Mouse (Mus musculus) layer of hippocampus, postnatal 10 days (tissue): Measurements from ENCODE around the gene Nkd2. TPM values are rescaled to one million over a fixed set of nuclear protein-coding genes. Genes with fewer than 3 reads are reported as not detected.
A peak's percentile ranks its signal among the peaks of the same experiment; 100 is the strongest.

Experiments used
- DNase-seq, 2 experiments: peaks; one replicate each; pipeline ENCODE4 v3.0.0; 2021; ENCODE audit warnings: low spot score in 2 of 2
- long read RNA-seq: library from polyadenylated mRNA; stranded (forward); transcript quantifications from one replicate; pipeline ENCODE4 v2.0.0, GENCODE M21; 2023
- total RNA-seq, 2 experiments: library from RNA; stranded (reverse); gene quantifications; 2 replicates each; pipeline ENCODE4 v1.2.3; 2021

The Nkd2 gene
- total RNA-seq, result 10 to 100 TPM; 12.9 to 15.3 TPM
- long read RNA-seq, full-length matches to known transcripts, result 9 of 14 reads
- long read RNA-seq, partial matches to known transcripts, result 4 of 14 reads
- long read RNA-seq, other reads (novel, unspliced or antisense), result 1 of 14 reads

GRCm38 (mm10) chr13:73847465-73847836, at the start of gene Nkd2:
TSS of gene Nkd2 (minus strand) at chr13:73847631.
- peak; percentile 84 to 88 for DNase-seq

DNA sequence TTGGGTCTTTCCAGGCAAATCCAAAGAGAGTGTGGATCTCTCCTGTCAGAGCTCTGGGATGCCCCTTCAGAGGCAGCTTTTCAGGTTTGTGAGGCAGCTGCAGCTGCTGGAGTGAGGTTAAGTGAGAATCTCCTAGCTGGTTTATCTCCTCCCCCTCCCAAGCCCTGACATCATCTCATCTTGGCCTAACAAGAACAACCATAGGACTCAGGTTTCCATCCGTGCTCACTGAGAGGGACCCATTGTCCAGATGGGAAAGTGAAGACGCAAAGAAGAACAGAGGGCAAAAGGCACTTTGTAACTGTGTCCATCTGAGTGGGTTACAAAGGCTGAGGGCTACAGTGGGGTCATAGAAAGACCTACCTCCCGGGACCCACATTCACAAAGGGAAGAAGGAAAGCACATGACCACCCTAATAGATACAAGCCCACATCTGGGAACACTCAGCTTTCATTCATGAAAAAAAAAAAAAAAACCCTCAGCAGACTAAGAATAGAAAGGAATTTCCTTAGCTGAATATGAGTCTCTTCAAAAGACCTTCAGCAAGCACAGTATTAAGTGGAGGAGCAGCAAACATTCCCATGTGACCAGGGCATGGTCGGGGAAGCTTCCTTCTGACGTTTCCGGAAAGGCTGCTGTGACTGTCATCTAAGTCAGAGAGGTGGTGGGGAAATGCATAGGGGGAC, 45.2 kb upstream of the Nkd2 start:
- no peak for DNase-seq

DNA sequence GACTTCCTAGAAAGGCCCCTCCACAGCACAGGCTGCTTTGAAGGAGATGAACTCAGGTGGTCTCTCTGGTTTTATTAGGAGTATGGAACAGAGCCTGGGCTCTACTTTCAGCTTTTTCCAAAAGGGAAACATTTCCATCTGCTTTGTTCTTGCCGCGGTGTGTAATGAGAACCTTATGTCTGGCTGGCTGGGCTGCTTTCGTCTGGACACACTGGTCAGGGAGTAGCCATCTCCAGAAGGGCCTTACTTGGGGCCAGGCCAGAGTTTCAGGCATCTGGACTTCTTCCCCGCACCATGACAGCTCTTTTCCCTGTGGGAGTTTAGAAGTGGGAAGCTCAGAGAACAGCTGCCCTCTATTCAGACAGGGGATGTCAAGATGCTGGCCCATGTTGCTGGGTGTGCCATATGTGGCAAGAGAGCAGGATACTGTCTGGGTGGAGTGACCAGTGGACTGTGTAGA, 40.0 kb upstream of the Nkd2 start:
- DNase-seq, result no peak

- DNase-seq, result no peak
Measured at GRCm38 (mm10) chr13:73886601-73887000, 39.2 kb upstream of the Nkd2 start.

- DNase-seq, result no peak
Measured at GRCm38 (mm10) chr13:73886066-73886465, 38.6 kb upstream of the Nkd2 start.

- no peak for DNase-seq
Measured at GRCm38 (mm10) chr13:73885656-73886055, 38.2 kb upstream of the Nkd2 start.

GRCm38 (mm10) chr13:73881347-73881746, 33.9 kb upstream of the Nkd2 start:
- DNase-seq, result no peak

DNA sequence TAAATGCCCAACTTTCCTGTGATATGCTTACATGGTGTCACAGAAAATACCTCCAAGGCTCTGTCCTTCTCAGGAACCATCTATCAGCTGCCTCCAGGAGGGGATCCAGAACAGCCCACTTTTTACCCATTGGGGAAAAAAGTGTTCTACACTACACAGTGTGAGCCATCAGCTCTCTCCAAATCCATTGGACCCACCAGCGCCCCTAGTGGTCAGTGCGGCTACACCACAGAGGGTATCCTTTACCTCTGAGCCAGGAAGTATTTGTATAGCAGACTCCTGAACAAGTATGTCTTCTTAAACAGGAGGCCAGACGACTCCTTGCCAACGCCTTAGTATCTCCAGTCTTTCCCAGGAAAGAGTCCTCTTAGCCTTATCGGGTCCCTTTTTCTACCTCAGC, 32.4 kb upstream of the Nkd2 start:
- peak; percentile 52 to 58 for DNase-seq

DNA sequence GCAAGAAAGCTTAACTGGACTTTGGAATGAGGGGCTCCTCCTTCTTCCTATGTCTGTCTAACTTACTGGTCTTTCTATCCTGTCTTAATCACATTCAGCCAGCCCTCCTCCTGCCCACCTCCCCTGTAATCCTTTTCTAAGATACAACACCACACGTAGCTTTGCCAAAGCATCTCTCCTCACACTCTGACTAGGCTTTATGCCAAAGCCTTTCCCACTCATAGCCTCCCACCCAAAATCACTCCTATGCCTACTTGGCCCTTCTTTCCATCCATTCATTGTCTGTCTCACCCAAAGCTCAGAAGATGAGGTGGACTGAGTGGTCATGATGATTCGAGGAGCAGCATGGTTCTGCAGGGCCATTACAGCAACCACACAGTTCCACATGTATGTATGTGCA, 24.7 kb upstream of the Nkd2 start:
- no peak for DNase-seq

DNA sequence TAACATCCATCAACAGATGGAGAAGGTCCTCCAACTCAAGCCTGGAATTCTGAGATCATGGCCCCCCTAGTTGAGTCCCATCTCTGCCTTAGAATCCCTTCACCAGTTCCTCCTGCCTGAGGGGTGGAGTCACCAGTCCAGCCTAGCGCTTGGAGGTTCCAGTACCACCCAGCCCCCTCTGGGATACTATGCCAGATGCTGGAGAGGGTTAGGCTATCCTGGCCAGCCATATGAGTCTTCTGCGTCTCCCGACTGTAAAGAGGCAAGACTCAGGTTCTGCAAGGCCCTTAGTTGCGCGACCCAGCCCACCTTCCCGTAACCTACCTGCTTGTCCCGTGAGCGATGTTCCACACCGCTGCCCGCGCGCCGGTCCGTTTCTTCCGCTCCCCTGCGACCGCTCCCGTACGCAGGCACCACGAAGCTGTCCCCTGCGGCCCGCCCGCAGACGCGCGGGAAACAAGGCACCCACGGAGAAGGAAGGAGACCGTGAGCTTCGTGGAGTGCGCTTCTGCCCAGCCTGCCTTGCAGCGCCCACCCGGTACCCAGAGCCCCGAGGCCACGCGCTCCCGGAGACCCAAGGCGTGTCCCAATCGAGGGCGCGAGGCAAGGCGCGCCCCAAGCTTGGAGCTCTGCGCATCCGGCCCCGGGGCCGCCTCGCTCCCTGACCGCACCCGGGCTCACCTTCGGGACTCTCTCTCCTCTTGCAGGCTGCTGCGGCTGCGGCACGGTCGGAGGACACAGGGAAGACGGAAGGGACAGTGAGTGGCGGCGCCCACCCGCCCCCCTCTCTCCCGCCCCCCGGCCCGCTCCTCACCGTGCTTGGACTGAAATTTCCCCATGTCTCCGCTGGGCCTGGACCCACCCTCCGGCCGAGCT, 604 bp downstream of the Nkd2 start:
- DNase-seq, result peak; percentile 11 to 36

GRCm38 (mm10) chr13:73842696-73843095, 4.7 kb downstream of the Nkd2 start:
- no peak for DNase-seq

DNA sequence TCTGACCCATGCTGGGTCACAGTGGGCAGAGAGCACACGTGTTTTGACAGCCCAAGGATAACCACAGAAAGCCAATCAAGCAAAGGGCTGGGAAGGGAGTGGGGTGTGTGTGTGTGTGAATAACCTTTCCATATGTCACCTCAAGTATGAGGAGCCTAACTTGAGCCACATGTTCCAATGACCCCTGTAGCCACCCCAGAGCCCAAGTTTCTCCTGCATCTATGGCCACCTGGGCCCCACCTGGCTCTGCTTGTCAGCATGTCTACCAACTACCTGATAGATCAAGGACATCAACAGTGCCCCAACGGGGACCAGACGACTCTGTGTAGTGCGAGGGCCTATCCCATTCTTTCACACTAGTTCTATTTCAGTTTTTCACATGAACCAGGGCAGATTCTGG, 7.7 kb downstream of the Nkd2 start:
- no peak for DNase-seq

- peak; percentile 25 to 27 for DNase-seq
Measured at GRCm38 (mm10) chr13:73839137-73839548, 8.3 kb downstream of the Nkd2 start.

DNA sequence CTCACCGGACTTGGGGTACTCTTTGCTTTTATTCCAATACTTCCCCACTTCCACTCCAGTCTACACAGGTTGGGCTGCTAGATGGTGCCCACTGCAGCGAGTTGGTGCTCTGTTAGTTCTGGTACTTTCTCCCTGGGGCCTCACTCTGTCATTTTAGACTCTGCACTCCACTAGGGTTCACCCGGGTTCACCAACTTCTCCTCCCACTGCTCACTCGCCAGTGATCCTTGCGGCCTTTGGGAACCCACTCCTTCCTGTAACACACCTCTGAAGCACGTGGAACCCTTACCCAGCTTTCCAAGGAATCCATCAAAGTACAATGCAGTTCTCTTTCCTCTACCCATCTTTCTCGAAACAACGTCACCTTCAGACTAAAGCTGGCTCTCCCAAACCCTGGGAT, 9.7 kb downstream of the Nkd2 start:
- no peak for DNase-seq

DNA sequence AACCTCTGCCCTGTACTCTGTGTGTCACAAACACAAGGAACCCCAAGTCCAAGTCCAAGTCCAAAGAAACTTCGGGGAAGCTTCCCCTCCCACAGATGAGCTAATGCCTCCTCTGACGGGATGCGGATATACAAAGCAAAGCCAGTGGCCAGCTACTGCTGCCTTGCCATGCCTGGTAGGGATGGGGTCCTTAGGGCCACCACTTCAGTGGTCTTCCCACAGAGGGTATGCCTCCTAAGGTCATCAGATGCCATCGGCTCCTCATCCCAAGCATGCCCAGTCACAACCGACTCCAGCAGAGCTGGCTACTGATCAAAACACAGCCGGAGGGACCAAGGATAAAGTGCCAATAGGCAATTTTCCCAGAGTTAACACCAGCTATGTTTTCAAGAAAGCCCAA, 10.9 kb downstream of the Nkd2 start:
- DNase-seq, result no peak

DNA sequence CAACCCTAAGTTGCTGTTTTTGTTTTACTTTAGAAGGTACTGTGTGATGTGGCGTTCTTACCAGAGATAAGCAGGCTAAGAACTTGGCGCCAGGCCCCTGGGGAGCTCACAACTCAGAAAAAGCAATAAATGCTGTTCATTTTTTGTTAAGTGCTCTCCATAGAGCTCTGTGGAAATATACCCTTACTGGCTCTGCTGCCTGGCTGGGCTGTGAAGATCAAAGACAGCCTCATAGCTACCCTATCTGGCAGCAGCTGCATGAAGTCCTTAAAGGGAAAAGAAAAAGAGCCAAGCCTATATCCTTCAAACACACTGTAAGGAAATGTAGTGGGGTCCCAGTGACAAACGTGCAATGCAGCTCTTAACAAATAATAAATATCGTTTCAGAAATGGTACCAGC, 11.6 kb downstream of the Nkd2 start:
- DNase-seq, result no peak

GRCm38 (mm10) chr13:73833809-73834208, 13.6 kb downstream of the Nkd2 start:
- DNase-seq, result no peak

- peak; percentile 65 to 76 for DNase-seq
Measured at GRCm38 (mm10) chr13:73831486-73831885, 15.9 kb downstream of the Nkd2 start.

DNA sequence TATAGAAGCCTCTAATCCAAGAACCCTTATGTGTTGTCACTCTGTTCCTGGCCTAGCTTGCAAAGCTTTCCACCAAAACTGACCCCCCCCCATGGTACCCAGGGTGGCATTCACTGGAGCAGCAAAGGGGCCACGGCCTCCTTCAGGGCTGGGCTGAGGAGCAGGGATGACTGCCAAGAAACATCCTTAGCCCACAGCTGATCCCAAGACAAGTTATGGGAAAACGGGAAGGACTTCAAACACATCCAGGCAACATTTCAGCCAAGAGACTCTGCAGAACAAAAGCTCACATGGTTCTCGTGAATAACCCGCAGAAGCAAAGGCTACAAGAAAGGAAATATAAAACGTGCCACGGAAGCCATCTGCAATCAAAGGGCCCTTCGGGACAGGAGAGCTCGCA, 20.2 kb downstream of the Nkd2 start:
- no peak for DNase-seq

DNA sequence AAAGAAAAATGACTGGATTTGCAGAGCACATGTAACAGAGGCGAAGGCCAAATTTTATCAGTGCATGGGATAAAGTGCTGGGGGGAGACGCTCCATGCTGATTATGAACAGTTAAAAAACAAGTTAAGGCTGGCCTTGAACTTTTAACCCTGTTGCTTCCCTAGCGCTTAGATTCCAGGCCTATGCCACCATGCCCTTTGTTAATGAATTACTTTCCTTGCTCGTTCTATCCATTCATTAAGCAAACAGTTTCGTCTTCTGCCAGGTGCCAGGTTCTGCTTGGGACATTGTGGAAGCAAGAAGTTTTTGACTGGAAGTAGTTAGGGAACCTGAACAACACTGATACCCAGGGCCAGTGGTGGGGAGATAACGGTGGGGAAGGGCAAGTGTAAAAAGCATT, 23.7 kb downstream of the Nkd2 start:
- DNase-seq, result no peak

DNA sequence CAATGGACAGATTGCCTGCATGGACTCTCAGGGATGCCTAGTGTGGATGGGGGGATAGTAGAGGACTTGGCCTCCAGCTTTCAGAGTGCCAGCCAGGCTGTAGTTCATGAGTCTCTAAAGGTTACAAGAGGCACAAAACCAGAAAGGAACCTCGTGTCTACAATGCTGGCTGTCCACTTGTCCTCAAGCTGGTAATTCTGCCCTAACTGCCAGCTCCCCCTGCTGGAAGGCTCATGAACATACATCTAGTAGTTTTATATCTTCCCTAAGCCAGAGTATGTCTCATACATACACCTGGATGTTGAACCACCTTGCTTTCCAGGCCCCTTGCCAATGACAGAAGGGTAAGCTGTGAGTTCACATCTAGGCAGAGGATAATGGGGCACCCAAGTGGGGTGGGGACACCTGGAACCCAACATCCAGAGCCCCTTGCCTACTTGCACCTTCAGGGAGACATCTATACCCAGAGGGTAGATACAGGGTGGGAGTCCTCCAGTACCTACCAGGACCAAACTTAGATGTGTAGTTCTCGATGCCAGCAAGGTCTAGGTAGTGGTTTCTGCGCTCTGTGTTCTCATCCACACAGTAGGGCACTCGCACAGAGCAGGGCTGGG, 25.1 kb downstream of the Nkd2 start:
- DNase-seq, result peak; percentile 54 to 63

DNA sequence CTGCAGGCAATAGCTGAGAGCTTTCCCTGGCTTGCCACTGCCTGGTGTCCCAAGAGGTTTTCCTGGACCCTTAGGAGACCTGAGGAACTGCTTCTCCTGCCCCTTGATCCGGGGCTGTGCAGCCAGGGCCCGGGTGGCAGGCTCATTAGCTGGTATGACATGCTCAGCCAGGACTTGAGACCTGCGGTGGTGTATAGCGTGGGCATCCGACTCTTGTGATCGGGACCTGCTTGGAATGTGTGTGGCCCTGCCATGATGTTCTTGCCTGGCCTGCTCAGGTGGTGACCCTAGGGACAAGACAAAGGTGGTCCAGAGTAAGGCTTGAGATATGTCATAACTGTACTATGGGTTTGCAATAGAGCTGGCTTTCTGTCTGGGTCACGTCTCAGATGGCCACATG, 26.2 kb downstream of the Nkd2 start:
- DNase-seq, result no peak
